Mouse (Mus musculus) megakaryocyte progenitor cell, adult 5-6 weeks (primary cell): ENCODE measurements at regions not wholly inside any gene's neighbourhood (a gene's known extent, or its start where the extent isn't known, plus 50 kb on each side); places are given as distances from the start of the nearest gene placed in this dataset.

ENCODE experiments used
- ATAC-seq: replicated peaks from 2 replicates; pipeline ENCODE4 v1.8.0; 2016; ENCODE audit warnings: mild to moderate bottlenecking, moderate TSS enrichment, inconsistent platforms; ENCODE audit not compliant: poor library complexity

DNA sequence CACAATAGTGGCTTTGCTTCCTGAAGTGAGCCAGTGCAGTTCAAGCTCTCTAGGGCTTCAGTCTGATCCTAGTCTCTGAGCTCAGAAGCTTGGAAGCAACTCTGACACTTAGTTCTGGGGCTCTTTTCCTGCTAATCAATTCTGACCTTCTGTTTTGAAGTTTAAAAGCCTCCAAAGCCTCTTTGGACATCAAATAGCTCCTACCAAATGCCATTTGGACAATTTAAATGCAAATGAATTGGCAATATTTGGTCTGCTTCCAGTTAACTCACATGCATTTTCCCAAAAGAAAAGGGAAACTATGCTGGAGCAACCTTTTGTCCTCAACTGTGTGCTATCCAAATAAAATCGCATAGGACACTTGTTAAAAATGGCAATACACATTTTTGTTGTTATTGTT, 968.7 kb downstream of the Tlr4 start:
- no peak for ATAC-seq
